Mouse (Mus musculus) lung, postnatal 0 days (tissue): Measurements from ENCODE around the gene Hist1h2br.

ENCODE experiments used
- CTCF ChIP-seq: IDR thresholded peaks from 2 replicates; pipeline ENCODE4 v1.5.1; 2016; ENCODE audit warnings: antibody characterized with exemption, mild to moderate bottlenecking
- EP300 ChIP-seq: IDR thresholded peaks from 2 replicates; pipeline ENCODE4 v1.6.1; 2016; ENCODE audit warnings: antibody characterized with exemption, mild to moderate bottlenecking, control low read depth

GRCm38 (mm10) chr13:21830344-21830743, 3.2 kb upstream of the Hist1h2br start:
- TF ChIP-seq CTCF (no peak), EP300 (no peak)
